17 mouse cellular contexts compared by ENCODE assay signal in the genomic region with DNA sequence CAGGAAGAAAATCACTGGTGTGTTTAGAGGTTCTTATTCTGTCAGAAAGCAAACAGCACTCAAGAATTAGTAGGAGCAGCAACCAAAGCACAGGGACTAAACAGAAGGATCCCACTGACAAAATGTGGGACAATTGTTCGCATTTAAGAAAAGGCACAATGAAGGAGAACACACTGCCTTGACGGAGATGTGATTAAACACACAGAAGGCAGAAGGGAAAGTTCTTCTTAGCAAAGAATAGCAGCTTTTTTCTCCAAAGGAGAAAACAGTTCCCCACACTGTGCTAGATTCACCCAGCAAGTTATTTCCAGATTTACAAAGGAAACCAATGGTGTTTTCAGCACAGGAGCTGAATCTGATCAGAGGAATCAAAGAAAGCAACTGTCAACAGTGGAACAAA.
"Had no signal": no experiment of that assay in that cellular context is flagged by ENCODE, and none has a peak within 500 bp of the region (broad histone marks: within the 10 kb centered on the region; RNA-seq: fewer than 3 reads in every experiment).

No protein-coding gene starts in this region.

- H3K4me1 ChIP-seq: midbrain, embryonic 10.5 days; midbrain, embryonic 12.5 days; stomach, embryonic 15.5 days had no signal

- H3K27me3 ChIP-seq: midbrain, embryonic 12.5 days; neural tube, embryonic 13.5 days; neural tube, embryonic 15.5 days; stomach, embryonic 15.5 days had no signal

- H3K36me3 ChIP-seq: midbrain, embryonic 10.5 days; midbrain, embryonic 12.5 days; neural tube, embryonic 13.5 days; neural tube, embryonic 15.5 days; stomach, embryonic 15.5 days had no signal

- ATAC-seq: midbrain, embryonic 16.5 days had no signal

- H3K4me3 ChIP-seq: midbrain, embryonic 10.5 days; midbrain, embryonic 12.5 days; myocyte; neural tube, embryonic 13.5 days; neural tube, embryonic 15.5 days; stomach, embryonic 15.5 days had no signal

- H3K9ac ChIP-seq: lung, embryonic 14.5 days; midbrain, embryonic 12.5 days; neural tube, embryonic 13.5 days; neural tube, embryonic 15.5 days; stomach, embryonic 15.5 days had no signal

- H3K4me2 ChIP-seq: lung, embryonic 14.5 days; midbrain, embryonic 12.5 days; neural tube, embryonic 13.5 days; neural tube, embryonic 15.5 days; stomach, embryonic 15.5 days had no signal

- DNase-seq: lung, adult 18-20 months; lung, embryonic 14.5 days; lung, postnatal 10 days; lung, postnatal 4 days; midbrain, embryonic 14.5 days; right cerebral cortex, postnatal 14 days; thymus, adult 18-20 months; thymus, postnatal 14 days; thymus, postnatal 4 days had no signal

- H3K9me3 ChIP-seq: midbrain, embryonic 10.5 days; midbrain, embryonic 12.5 days; neural tube, embryonic 13.5 days; neural tube, embryonic 15.5 days; stomach, embryonic 15.5 days had no signal

- H3K27ac ChIP-seq: midbrain, embryonic 10.5 days; midbrain, embryonic 12.5 days; neural tube, embryonic 13.5 days; neural tube, embryonic 15.5 days; stomach, embryonic 15.5 days; stomach, postnatal 0 days had no signal
